Mouse (Mus musculus) stomach, postnatal 0 days (tissue): ENCODE measurements around the gene Ppp2r2c. TPM values are rescaled to one million over a fixed set of nuclear protein-coding genes. Genes with fewer than 3 reads are reported as not detected.
A peak's percentile ranks its signal among the peaks of the same experiment; 100 is the strongest.

ENCODE experiments used
- ATAC-seq: fragments of 200-750 bp; cut with Nextera tagmentation; 2 replicates; pipeline ENCODE4 v1.8.0; 2017; ENCODE audit not compliant: low FRiP score, low TSS enrichment
- DNase-seq: peaks from one replicate; pipeline ENCODE4 v3.0.0-alpha.2; 2016; ENCODE audit warnings: low spot score
- H3K27ac ChIP-seq: fragments of 300-500 bp; sonication (generic); replicated peaks from 2 replicates; pipeline ENCODE4 v1.5.1; 2014; ENCODE audit warnings: mild to moderate bottlenecking, control low read depth
- H3K27me3 ChIP-seq: fragments of 300-500 bp; sonication (generic); 2 replicates; pipeline ENCODE4 v1.6.1; 2014; ENCODE audit warnings: low read length; ENCODE audit not compliant: control insufficient read depth, insufficient read depth
- H3K36me3 ChIP-seq: fragments of 300-500 bp; sonication (generic); 2 replicates; pipeline ENCODE4 v1.6.1; 2014; ENCODE audit warnings: low read length, mixed read lengths; ENCODE audit not compliant: control insufficient read depth, insufficient read depth
- H3K4me1 ChIP-seq: fragments of 300-500 bp; sonication (generic); replicated peaks from 2 replicates; pipeline ENCODE4 v1.6.1; 2014; ENCODE audit warnings: antibody characterized with exemption; ENCODE audit not compliant: control insufficient read depth, insufficient read depth
- H3K4me2 ChIP-seq: fragments of 300-500 bp; sonication (generic); replicated peaks from 2 replicates; pipeline ENCODE4 v1.6.1; 2014; ENCODE audit warnings: low read depth, mild to moderate bottlenecking, control low read depth, moderate library complexity
- H3K4me3 ChIP-seq: fragments of 300-500 bp; sonication (generic); 2 replicates; pipeline ENCODE4 v1.5.1; 2014; ENCODE audit warnings: low read depth, low read length, control low read depth
- H3K9ac ChIP-seq: fragments of 300-500 bp; sonication (generic); 2 replicates; pipeline ENCODE4 v1.6.1; 2014; ENCODE audit warnings: mild to moderate bottlenecking, low read length, control low read depth, mixed read lengths
- H3K9me3 ChIP-seq: fragments of 300-500 bp; sonication (generic); 2 replicates; pipeline ENCODE4 v1.6.1; 2016; ENCODE audit warnings: low read length; ENCODE audit not compliant: control insufficient read depth
- CTCF ChIP-seq: IDR thresholded peaks from 2 replicates; pipeline ENCODE4 v1.5.1; 2016; ENCODE audit warnings: antibody characterized with exemption, low read depth, mild to moderate bottlenecking, moderate library complexity
- EP300 ChIP-seq: optimal IDR thresholded peaks from 2 replicates; pipeline ENCODE3; 2016; ENCODE audit warnings: antibody characterized with exemption
- WGBS: fragments of 180-500 bp; shearing (Covaris S2); extraction: QIAGEN DNeasy Blood & Tissue Kit; methylation state at CpG from one replicate; pipeline ENCODE4 v1.1.7; 2014; 5-methylcytosine and 5-hydroxymethylcytosine counted together
- polyA plus RNA-seq: library from polyadenylated mRNA; unstranded; fragments of >200 nt; fragmentation: Nextera tagmentation; extraction: Ambion mirVana; gene quantifications from 2 replicates; pipeline ENCODE4 v1.2.1, GENCODE M21; 2015

Ppp2r2c gene
- polyA plus RNA-seq, 1 experiment from 2014 or later, result 0.93 TPM

DNA sequence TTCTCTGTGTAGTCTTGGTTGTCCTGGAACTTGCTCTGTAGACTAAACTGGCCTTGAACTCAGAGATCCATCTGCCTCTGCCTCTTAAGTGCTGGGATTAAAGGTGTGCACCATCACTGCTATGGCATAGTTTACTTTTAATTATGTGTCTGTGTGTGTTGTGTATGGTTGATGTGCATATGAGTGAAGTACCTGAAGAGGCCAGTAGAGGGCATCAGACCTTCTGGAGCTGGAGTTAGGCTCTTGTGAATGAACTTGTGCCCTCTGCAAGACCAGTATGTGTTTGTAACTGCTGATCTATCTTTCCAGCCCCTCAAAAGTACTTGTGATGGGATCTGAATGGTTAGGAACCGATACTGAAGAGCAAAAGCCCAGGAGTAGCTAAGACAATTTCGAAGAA is 7.2 kb upstream of the Ppp2r2c start:
- DNase-seq (no peak), ATAC-seq (no peak)
- Histone ChIP-seq H3K9me3 (no peaks in the 10 kb centered on the region), H3K4me2 (no peak overlapping the region), H3K36me3 (no peaks in the 10 kb centered on the region), H3K4me1 (no peaks in the 10 kb centered on the region), H3K9ac (no peak overlapping the region), H3K27ac (no peak overlapping the region), H3K27me3 (no peaks in the 10 kb centered on the region), H3K4me3 (no peak overlapping the region)
- 82% methylated on average over 2 of the region's 2 CpGs for WGBS
- TF ChIP-seq EP300 (no peak), CTCF (peak; percentile 55)

- no peaks in the 10 kb centered on the region for H3K36me3 ChIP-seq
- no peaks in the 10 kb centered on the region; the same call in 1 of the 2 replicates for H3K4me1 ChIP-seq
- H3K27me3 ChIP-seq, result peaks cover 32% of the 10 kb centered on the region
- H3K4me2 ChIP-seq, result no peak overlapping the region
- TF ChIP-seq CTCF (no peak), EP300 (no peak)
- no peak overlapping the region for H3K9ac ChIP-seq
- no peak for ATAC-seq
- no peak overlapping the region for H3K4me3 ChIP-seq
- H3K27ac ChIP-seq, result no peak overlapping the region
- no peak for DNase-seq
- WGBS, result 60% methylated on average over 7 of the region's 7 CpGs
- no peaks in the 10 kb centered on the region for H3K9me3 ChIP-seq
Observed at GRCm38 (mm10) chr5:36866701-36867250, 1.5 kb upstream of the Ppp2r2c start.

- Histone ChIP-seq H3K27me3 (peaks cover 33% of the 10 kb centered on the region), H3K9me3 (no peaks in the 10 kb centered on the region), H3K27ac (no peak overlapping the region), H3K36me3 (no peaks in the 10 kb centered on the region), H3K4me1 (no peaks in the 10 kb centered on the region; the same call in 1 of the 2 replicates), H3K4me2 (no peak overlapping the region), H3K4me3 (no peak overlapping the region), H3K9ac (no peak overlapping the region)
- no peak for TF ChIP-seq EP300
- TF ChIP-seq CTCF, result no peak
- WGBS, result 11% methylated on average over 6 of the region's 6 CpGs
- no peak for ATAC-seq
- DNase-seq, result no peak
Observed at GRCm38 (mm10) chr5:36867561-36867960, 752 bp upstream of the Ppp2r2c start.

DNA sequence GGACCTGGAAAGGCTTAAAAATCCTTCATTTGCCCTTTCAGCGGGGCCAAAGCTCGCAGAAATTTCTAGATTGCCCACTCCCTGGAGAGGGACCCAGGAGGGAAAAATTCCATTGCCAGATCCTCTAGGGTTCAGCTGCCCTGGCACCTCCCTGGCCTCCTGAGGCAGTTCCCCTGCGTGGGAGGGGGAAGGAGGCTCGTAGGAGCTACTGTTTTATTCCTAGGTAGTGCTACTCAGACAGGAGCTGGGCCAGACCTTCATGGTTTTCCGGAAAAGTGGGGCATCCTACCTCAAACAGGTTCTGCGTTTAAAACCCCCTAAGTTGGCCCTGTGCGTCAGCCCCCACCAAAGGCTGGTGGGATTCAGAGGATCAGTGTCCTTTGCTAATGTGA is 869 bp downstream of the Ppp2r2c start:
- no peaks in the 10 kb centered on the region for H3K36me3 ChIP-seq
- 2% methylated on average over 7 of the region's 7 CpGs for WGBS
- TF ChIP-seq CTCF, result no peak
- TF ChIP-seq EP300, result no peak
- H3K4me1 ChIP-seq, result no peaks in the 10 kb centered on the region; the same call in 1 of the 2 replicates
- no peak for ATAC-seq
- no peak for DNase-seq
- no peak overlapping the region for H3K27ac ChIP-seq
- 0 out of 2 replicates have a peak overlapping the region, but pooled peaks have one; percentile 18 for H3K4me3 ChIP-seq
- H3K9me3 ChIP-seq, result no peaks in the 10 kb centered on the region
- H3K4me2 ChIP-seq, result no peak overlapping the region
- H3K27me3 ChIP-seq, result peaks cover 35% of the 10 kb centered on the region
- H3K9ac ChIP-seq, result no peak overlapping the region

DNA sequence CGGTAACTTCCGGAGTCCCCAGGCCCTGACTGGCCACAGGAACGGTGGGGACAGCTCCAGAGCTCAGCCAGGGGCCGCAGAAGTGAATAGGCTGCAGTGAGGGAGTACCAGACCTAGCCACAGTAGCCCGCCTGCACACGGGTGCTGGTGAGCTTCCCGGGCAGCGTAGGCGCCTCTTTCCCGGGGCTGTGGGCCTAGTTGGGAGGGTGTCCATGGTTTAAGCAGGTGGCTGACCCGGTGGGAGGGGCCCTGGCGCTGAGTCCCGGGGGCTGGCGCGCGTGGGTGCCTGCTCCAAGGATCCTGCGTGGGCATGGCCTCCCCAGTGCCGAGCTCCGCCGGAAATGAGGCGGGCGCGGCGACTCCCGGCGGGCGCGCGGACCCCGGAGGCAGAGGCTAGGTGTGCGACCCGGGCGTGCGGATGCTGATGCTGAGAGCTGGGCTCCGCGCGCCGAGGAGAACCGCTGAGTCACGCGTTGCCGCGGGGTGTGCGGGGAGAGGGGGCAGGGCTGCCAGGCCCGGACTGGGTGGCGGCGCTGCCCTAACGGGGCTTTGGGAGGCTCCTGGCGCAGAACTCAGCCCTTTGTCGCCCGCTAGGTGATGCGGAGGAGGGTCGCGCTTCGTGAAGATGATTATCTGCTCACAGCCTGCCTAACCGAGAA is 1.4 kb downstream of the Ppp2r2c start:
- Histone ChIP-seq H3K4me3 (peak overlapping the region; percentile 18; the same call in 1 of the 2 replicates), H3K9ac (no peak overlapping the region), H3K4me2 (peak overlapping the region; percentile 11; the same call in 1 of the 2 replicates), H3K9me3 (no peaks in the 10 kb centered on the region), H3K27ac (no peak overlapping the region), H3K36me3 (no peaks in the 10 kb centered on the region), H3K27me3 (peaks cover 35% of the 10 kb centered on the region), H3K4me1 (no peaks in the 10 kb centered on the region; the same call in 1 of the 2 replicates)
- DNase-seq, result no peak
- TF ChIP-seq EP300 (no peak), CTCF (no peak)
- no peak for ATAC-seq
- WGBS, result under 1% methylated on average over 43 of the region's 56 CpGs

DNA sequence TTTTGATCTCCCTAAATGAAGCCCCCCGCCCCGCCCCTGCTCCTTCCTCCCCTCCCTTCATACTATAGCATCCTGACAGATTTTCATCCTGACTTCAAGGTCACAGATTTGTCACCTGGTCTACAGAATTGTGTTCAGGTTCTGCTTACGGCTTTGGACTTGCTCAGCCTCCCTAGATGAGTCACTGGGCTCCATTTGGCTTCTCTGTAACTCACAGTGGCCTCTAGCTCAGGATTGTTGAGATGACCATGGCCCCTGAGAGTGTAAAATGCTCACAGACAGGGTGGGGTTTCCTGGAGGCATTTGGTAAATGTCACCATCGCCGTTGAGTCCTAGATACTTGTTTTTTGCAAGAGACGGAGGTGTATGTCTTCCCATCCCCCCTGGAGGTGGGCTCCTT is 2.6 kb downstream of the Ppp2r2c start:
- Histone ChIP-seq H3K4me1 (no peaks in the 10 kb centered on the region; the same call in 1 of the 2 replicates), H3K27me3 (peaks cover 35% of the 10 kb centered on the region), H3K36me3 (no peaks in the 10 kb centered on the region), H3K9ac (no peak overlapping the region), H3K9me3 (no peaks in the 10 kb centered on the region), H3K27ac (no peak overlapping the region), H3K4me2 (no peak overlapping the region), H3K4me3 (no peak overlapping the region)
- TF ChIP-seq CTCF (no peak), EP300 (no peak)
- DNase-seq, result no peak
- ATAC-seq, result no peak
- WGBS, result 71% methylated on average over 6 of the region's 6 CpGs
